16 mouse cellular contexts compared by ENCODE assay signal in genomic region chr3:136287883-136288282, GRCm38 (mm10).
"Had no signal": no experiment of that assay in that cellular context is flagged by ENCODE, and none has a peak within 500 bp of the region (broad histone marks: within the 10 kb centered on the region; RNA-seq: fewer than 3 reads in every experiment).

No protein-coding gene starts in this region.

- H3K4me3 ChIP-seq: neural tube, embryonic 13.5 days; neural tube, embryonic 15.5 days; stomach, embryonic 15.5 days had no signal

- H3K4me2 ChIP-seq: neural tube, embryonic 13.5 days; neural tube, embryonic 15.5 days; stomach, embryonic 15.5 days had no signal

- H3K27me3 ChIP-seq: neural tube, embryonic 13.5 days; neural tube, embryonic 15.5 days; stomach, embryonic 15.5 days had no signal

- H3K9me3 ChIP-seq: neural tube, embryonic 13.5 days; neural tube, embryonic 15.5 days; stomach, embryonic 15.5 days had no signal

- H3K27ac ChIP-seq: neural tube, embryonic 13.5 days; neural tube, embryonic 15.5 days; stomach, embryonic 15.5 days; stomach, postnatal 0 days had no signal

- H3K4me1 ChIP-seq: neural tube, embryonic 13.5 days; neural tube, embryonic 15.5 days; stomach, embryonic 15.5 days had no signal

- DNase-seq: retina, postnatal 1 day; right cerebral cortex, adult 18-20 months; right cerebral cortex, postnatal 14 days; right cerebral cortex, postnatal 25 days; right cerebral cortex, postnatal 4 days; spleen, adult 18-20 months; thymus, adult 18-20 months; thymus, adult 2 months; thymus, postnatal 14 days; thymus, postnatal 25 days; thymus, postnatal 36 days; thymus, postnatal 4 days had no signal

- H3K36me3 ChIP-seq: neural tube, embryonic 13.5 days; neural tube, embryonic 15.5 days; stomach, embryonic 15.5 days had no signal

- H3K9ac ChIP-seq: neural tube, embryonic 13.5 days; neural tube, embryonic 15.5 days; stomach, embryonic 15.5 days had no signal
